Mouse (Mus musculus) heart, adult 11 months (tissue): ENCODE measurements around the gene Zc3h14.

Source experiments
- DNase-seq: peaks from one replicate; pipeline ENCODE4 v3.0.0; 2022

The Zc3h14 gene

GRCm38 (mm10) chr12:98741011-98741501 is 5.7 kb upstream of the Zc3h14 start:
- DNase-seq: peak; percentile 90

GRCm38 (mm10) chr12:98745626-98746025 is 1.1 kb upstream of the Zc3h14 start:
- DNase-seq: peak; percentile 85

- DNase-seq: peak; percentile 96
Observed at GRCm38 (mm10) chr12:98746131-98746530, 633 bp upstream of the Zc3h14 start.

- no peak for DNase-seq
Observed at GRCm38 (mm10) chr12:98747380-98747753, 603 bp downstream of the Zc3h14 start.

- no peak for DNase-seq
Observed at GRCm38 (mm10) chr12:98757636-98758035, 10.9 kb downstream of the Zc3h14 start.

GRCm38 (mm10) chr12:98759700-98760099 is 12.9 kb downstream of the Zc3h14 start:
- DNase-seq: no peak

- DNase-seq: no peak
Observed at GRCm38 (mm10) chr12:98766241-98766640, 19.5 kb downstream of the Zc3h14 start.

GRCm38 (mm10) chr12:98777509-98777908 is 30.7 kb downstream of the Zc3h14 start:
- no peak for DNase-seq

- no peak for DNase-seq
Observed at GRCm38 (mm10) chr12:98779148-98779547, 32.4 kb downstream of the Zc3h14 start.

GRCm38 (mm10) chr12:98784251-98784650 is 37.5 kb downstream of the Zc3h14 start:
- no peak for DNase-seq

- DNase-seq: no peak
Observed at GRCm38 (mm10) chr12:98795731-98796318, 49.1 kb downstream of the Zc3h14 start.

- peak; percentile 62 for DNase-seq
Observed at GRCm38 (mm10) chr12:98800334-98800733, 53.6 kb downstream of the Zc3h14 start.

GRCm38 (mm10) chr12:98802245-98802644 is 55.5 kb downstream of the Zc3h14 start:
- peak; percentile 60 for DNase-seq

- no peak for DNase-seq
Observed at GRCm38 (mm10) chr12:98804078-98804748, 57.4 kb downstream of the Zc3h14 start.

- DNase-seq: peak; percentile 51
Observed at GRCm38 (mm10) chr12:98820781-98821180, 74.0 kb downstream of the Zc3h14 start.

- no peak for DNase-seq
Observed at GRCm38 (mm10) chr12:98831122-98831521, 84.4 kb downstream of the Zc3h14 start.

- DNase-seq: no peak
Observed at GRCm38 (mm10) chr12:98832929-98833598, 86.3 kb downstream of the Zc3h14 start.

GRCm38 (mm10) chr12:98833901-98834300 is 87.1 kb downstream of the Zc3h14 start:
- DNase-seq: no peak

- no peak for DNase-seq
Observed at GRCm38 (mm10) chr12:98834879-98835278, 88.1 kb downstream of the Zc3h14 start.

GRCm38 (mm10) chr12:98835466-98835865 is 88.7 kb downstream of the Zc3h14 start:
- no peak for DNase-seq
